Mouse (Mus musculus): ENCODE data around the gene Gm20388. TPM values are rescaled to one million over a fixed set of nuclear protein-coding genes. Genes with fewer than 3 reads are reported as not detected.

Gm20388 gene
- polyA plus RNA-seq, 1 experiment = 28.1 TPM

DNA sequence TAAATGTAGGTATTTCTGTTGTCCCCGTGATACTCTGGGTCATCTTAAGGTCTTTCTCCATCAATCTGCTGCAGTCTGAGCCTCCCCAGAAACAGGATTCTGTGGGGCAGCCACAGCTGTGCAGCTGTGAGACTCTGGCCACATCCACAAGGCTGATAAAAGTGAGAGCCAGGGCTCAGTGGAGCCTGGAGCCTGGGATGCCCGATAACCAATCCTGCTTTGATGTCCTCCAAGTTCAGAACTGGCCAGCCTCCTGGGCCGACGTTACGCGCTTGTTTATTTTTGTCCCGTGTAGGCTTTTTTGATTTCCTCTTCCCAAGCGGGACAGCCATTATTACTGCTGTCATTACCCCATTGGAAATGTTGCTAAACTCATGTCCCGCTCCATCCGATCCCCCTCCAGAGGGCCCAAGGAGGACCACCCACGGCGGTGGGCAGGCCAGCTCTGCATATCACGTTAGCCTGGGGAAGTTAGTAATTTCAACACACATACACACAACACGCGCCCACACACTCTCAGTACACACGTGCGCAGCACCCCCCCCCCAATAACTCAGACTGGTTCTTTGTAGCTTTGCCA is 988.3 kb downstream of the Gm20388 start:
- H3K36me3 ChIP-seq (ENCODE audit: control insufficient read depth, insufficient read depth, low read length, poor library complexity, severe bottlenecking) = no peaks in the 10 kb centered on the region
- no peaks in the 10 kb centered on the region for H3K27me3 ChIP-seq (ENCODE audit: control insufficient read depth, insufficient read depth, low read length, poor library complexity, severe bottlenecking)
- H3K9me3 ChIP-seq (replicated peaks; ENCODE audit: control insufficient read depth, insufficient read depth, low read length, poor library complexity, severe bottlenecking) = no peaks in the 10 kb centered on the region
- H3K4me1 ChIP-seq (ENCODE audit: control insufficient read depth, insufficient read depth, low read length) = no peaks in the 10 kb centered on the region
- TF ChIP-seq POLR2A (IDR thresholded peaks at IDR 0.05; ENCODE audit: insufficient read depth, low read length) (no peak), CTCF (IDR thresholded peaks at IDR 0.05; ENCODE audit: low read depth, low read length) (no peak), EP300 (IDR thresholded peaks at IDR 0.05; ENCODE audit: insufficient read depth, low read depth, low read length) (no peak)
- H3K27ac ChIP-seq (ENCODE audit: insufficient read depth, low read length) = no peak overlapping the region
- H3K9ac ChIP-seq (ENCODE audit: low read depth, poor library complexity, severe bottlenecking) = no peak overlapping the region
- no peak overlapping the region for H3K4me3 ChIP-seq (ENCODE audit: low read depth, low read length)

- Histone ChIP-seq H3K27ac (ENCODE audit: insufficient read depth, low read length) (no peak overlapping the region), H3K9ac (ENCODE audit: low read depth, poor library complexity, severe bottlenecking) (no peak overlapping the region)
These were observed 991.7 kb downstream of the Gm20388 start for GRCm38 (mm10) chr8:120902346-120902745.

GRCm38 (mm10) chr8:120907671-120908070 is 997.0 kb downstream of the Gm20388 start:
- Histone ChIP-seq H3K9me3 (replicated peaks; ENCODE audit: control insufficient read depth, insufficient read depth, low read length, poor library complexity, severe bottlenecking) (no peaks in the 10 kb centered on the region), H3K27ac (ENCODE audit: insufficient read depth, low read length) (no peak overlapping the region), H3K4me3 (ENCODE audit: low read depth, low read length) (no peak overlapping the region), H3K36me3 (ENCODE audit: control insufficient read depth, insufficient read depth, low read length, poor library complexity, severe bottlenecking) (no peaks in the 10 kb centered on the region), H3K27me3 (ENCODE audit: control insufficient read depth, insufficient read depth, low read length, poor library complexity, severe bottlenecking) (no peaks in the 10 kb centered on the region), H3K4me1 (ENCODE audit: control insufficient read depth, insufficient read depth, low read length) (no peaks in the 10 kb centered on the region), H3K9ac (ENCODE audit: low read depth, poor library complexity, severe bottlenecking) (no peak overlapping the region)
- no peak for TF ChIP-seq CTCF (IDR thresholded peaks at IDR 0.05; ENCODE audit: low read depth, low read length)
- TF ChIP-seq POLR2A (IDR thresholded peaks at IDR 0.05; ENCODE audit: insufficient read depth, low read length) = no peak
- no peak for TF ChIP-seq EP300 (IDR thresholded peaks at IDR 0.05; ENCODE audit: insufficient read depth, low read depth, low read length)

More at GRCm38 (mm10) chr8:120902346-120902745, 991.7 kb downstream of the Gm20388 start:
- H3K36me3 ChIP-seq (ENCODE audit: control insufficient read depth, insufficient read depth, low read length, poor library complexity, severe bottlenecking) = no peaks in the 10 kb centered on the region
- no peaks in the 10 kb centered on the region for H3K27me3 ChIP-seq (ENCODE audit: control insufficient read depth, insufficient read depth, low read length, poor library complexity, severe bottlenecking)
- TF ChIP-seq EP300 (IDR thresholded peaks at IDR 0.05; ENCODE audit: insufficient read depth, low read depth, low read length) (no peak), CTCF (IDR thresholded peaks at IDR 0.05; ENCODE audit: low read depth, low read length) (no peak), POLR2A (IDR thresholded peaks at IDR 0.05; ENCODE audit: insufficient read depth, low read length) (no peak)
- H3K9me3 ChIP-seq (replicated peaks; ENCODE audit: control insufficient read depth, insufficient read depth, low read length, poor library complexity, severe bottlenecking) = no peaks in the 10 kb centered on the region
- no peak overlapping the region for H3K4me3 ChIP-seq (ENCODE audit: low read depth, low read length)
- H3K4me1 ChIP-seq (ENCODE audit: control insufficient read depth, insufficient read depth, low read length) = no peaks in the 10 kb centered on the region

DNA sequence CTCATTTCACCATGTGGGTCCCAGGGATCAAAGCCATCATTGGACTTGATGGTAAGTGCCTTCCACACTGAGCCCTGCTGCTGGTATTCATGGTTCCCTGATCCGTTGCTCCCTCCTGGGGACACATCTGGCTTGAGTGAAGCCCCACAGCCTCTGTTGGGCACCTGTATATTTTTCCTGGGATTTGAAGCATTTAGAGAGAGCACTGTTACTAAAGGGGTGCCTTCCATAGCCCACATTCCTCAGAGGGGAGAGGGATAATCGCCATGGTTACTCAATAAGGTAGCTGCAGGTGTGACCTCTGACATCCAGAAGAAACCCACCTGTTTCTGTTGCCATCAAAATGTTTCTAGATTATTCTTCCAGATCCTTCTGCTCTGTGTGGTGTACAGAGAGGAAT is 1000.3 kb downstream of the Gm20388 start:
- H3K9me3 ChIP-seq (replicated peaks; ENCODE audit: control insufficient read depth, insufficient read depth, low read length, poor library complexity, severe bottlenecking) = no peaks in the 10 kb centered on the region
- H3K4me3 ChIP-seq (ENCODE audit: low read depth, low read length) = no peak overlapping the region
- no peak overlapping the region for H3K27ac ChIP-seq (ENCODE audit: insufficient read depth, low read length)
- TF ChIP-seq POLR2A (IDR thresholded peaks at IDR 0.05; ENCODE audit: insufficient read depth, low read length) (no peak), EP300 (IDR thresholded peaks at IDR 0.05; ENCODE audit: insufficient read depth, low read depth, low read length) (no peak), CTCF (IDR thresholded peaks at IDR 0.05; ENCODE audit: low read depth, low read length) (no peak)
- no peaks in the 10 kb centered on the region for H3K4me1 ChIP-seq (ENCODE audit: control insufficient read depth, insufficient read depth, low read length)
- no peaks in the 10 kb centered on the region for H3K27me3 ChIP-seq (ENCODE audit: control insufficient read depth, insufficient read depth, low read length, poor library complexity, severe bottlenecking)
- no peaks in the 10 kb centered on the region for H3K36me3 ChIP-seq (ENCODE audit: control insufficient read depth, insufficient read depth, low read length, poor library complexity, severe bottlenecking)
- H3K9ac ChIP-seq (ENCODE audit: low read depth, poor library complexity, severe bottlenecking) = no peak overlapping the region

DNA sequence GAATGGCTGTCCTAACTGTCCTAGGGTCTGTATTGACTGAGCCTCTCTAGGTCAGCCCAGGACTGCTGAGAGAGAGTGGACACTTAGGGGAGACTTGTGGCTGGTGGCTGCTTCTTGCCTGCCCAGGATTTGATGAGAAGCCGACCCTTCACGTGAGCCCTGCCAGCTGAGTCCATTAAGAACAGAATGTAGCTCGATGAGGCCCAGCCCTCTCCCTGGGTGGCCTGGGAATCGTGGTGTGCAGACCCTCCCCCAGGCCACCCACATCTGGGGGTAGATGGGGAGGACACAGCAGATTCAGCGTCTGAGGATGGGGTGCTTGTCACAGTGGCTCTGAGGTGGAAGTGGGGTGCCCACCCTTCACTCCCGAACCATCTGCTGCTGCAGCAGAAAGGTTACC is 1001.8 kb downstream of the Gm20388 start:
- Histone ChIP-seq H3K27me3 (ENCODE audit: control insufficient read depth, insufficient read depth, low read length, poor library complexity, severe bottlenecking) (no peaks in the 10 kb centered on the region), H3K36me3 (ENCODE audit: control insufficient read depth, insufficient read depth, low read length, poor library complexity, severe bottlenecking) (no peaks in the 10 kb centered on the region), H3K4me3 (ENCODE audit: low read depth, low read length) (no peak overlapping the region), H3K4me1 (ENCODE audit: control insufficient read depth, insufficient read depth, low read length) (no peaks in the 10 kb centered on the region), H3K9me3 (replicated peaks; ENCODE audit: control insufficient read depth, insufficient read depth, low read length, poor library complexity, severe bottlenecking) (no peaks in the 10 kb centered on the region), H3K27ac (ENCODE audit: insufficient read depth, low read length) (no peak overlapping the region), H3K9ac (ENCODE audit: low read depth, poor library complexity, severe bottlenecking) (no peak overlapping the region)
- TF ChIP-seq EP300 (IDR thresholded peaks at IDR 0.05; ENCODE audit: insufficient read depth, low read depth, low read length) = no peak
- no peak for TF ChIP-seq CTCF (IDR thresholded peaks at IDR 0.05; ENCODE audit: low read depth, low read length)
- TF ChIP-seq POLR2A (IDR thresholded peaks at IDR 0.05; ENCODE audit: insufficient read depth, low read length) = no peak

- no peaks in the 10 kb centered on the region for H3K9me3 ChIP-seq (replicated peaks; ENCODE audit: control insufficient read depth, insufficient read depth, low read length, poor library complexity, severe bottlenecking)
- H3K4me3 ChIP-seq (ENCODE audit: low read depth, low read length) = no peak overlapping the region
- H3K27ac ChIP-seq (ENCODE audit: insufficient read depth, low read length) = no peak overlapping the region
- H3K36me3 ChIP-seq (ENCODE audit: control insufficient read depth, insufficient read depth, low read length, poor library complexity, severe bottlenecking) = no peaks in the 10 kb centered on the region
- TF ChIP-seq EP300 (IDR thresholded peaks at IDR 0.05; ENCODE audit: insufficient read depth, low read depth, low read length) = no peak
- TF ChIP-seq POLR2A (IDR thresholded peaks at IDR 0.05; ENCODE audit: insufficient read depth, low read length) = no peak
- no peak for TF ChIP-seq CTCF (IDR thresholded peaks at IDR 0.05; ENCODE audit: low read depth, low read length)
- H3K4me1 ChIP-seq (ENCODE audit: control insufficient read depth, insufficient read depth, low read length) = no peaks in the 10 kb centered on the region
- H3K27me3 ChIP-seq (ENCODE audit: control insufficient read depth, insufficient read depth, low read length, poor library complexity, severe bottlenecking) = no peaks in the 10 kb centered on the region
- no peak overlapping the region for H3K9ac ChIP-seq (ENCODE audit: low read depth, poor library complexity, severe bottlenecking)
These were observed 1006.3 kb downstream of the Gm20388 start for GRCm38 (mm10) chr8:120916831-120917435.

All from ES-Bruce4 (cell line).